Mouse (Mus musculus): ENCODE data around the gene Galm.

Galm gene

GRCm38 (mm10) chr17:80127331-80128251 lies at the start of gene Galm:
Gene Galm (plus strand): TSS chr17:80127471.
- peak; percentile 67 for DNase-seq (ENCODE audit: low read depth)

- DNase-seq (ENCODE audit: low read depth), result no peak
Observed at GRCm38 (mm10) chr17:80078726-80079125, 48.5 kb upstream of the Galm start.

GRCm38 (mm10) chr17:80083223-80083622 lies 44.0 kb upstream of the Galm start:
- DNase-seq (ENCODE audit: low read depth), result no peak

- DNase-seq (ENCODE audit: low read depth), result no peak
Observed at GRCm38 (mm10) chr17:80084424-80084823, 42.8 kb upstream of the Galm start.

- DNase-seq (ENCODE audit: low read depth), result no peak
Observed at GRCm38 (mm10) chr17:80086591-80086990, 40.7 kb upstream of the Galm start.

GRCm38 (mm10) chr17:80088168-80088567 lies 39.1 kb upstream of the Galm start:
- DNase-seq (ENCODE audit: low read depth), result no peak

GRCm38 (mm10) chr17:80090551-80090950 lies 36.7 kb upstream of the Galm start:
- no peak for DNase-seq (ENCODE audit: low read depth)

GRCm38 (mm10) chr17:80091879-80092549 lies 35.3 kb upstream of the Galm start:
- DNase-seq (ENCODE audit: low read depth), result no peak

- no peak for DNase-seq (ENCODE audit: low read depth)
Observed at GRCm38 (mm10) chr17:80095254-80095899, 31.9 kb upstream of the Galm start.

- peak; percentile 57 for DNase-seq (ENCODE audit: low read depth)
Observed at GRCm38 (mm10) chr17:80096043-80096719, 31.1 kb upstream of the Galm start.

GRCm38 (mm10) chr17:80096720-80097114 lies 30.6 kb upstream of the Galm start:
- no peak for DNase-seq (ENCODE audit: low read depth)

GRCm38 (mm10) chr17:80097221-80097620 lies 30.1 kb upstream of the Galm start:
- DNase-seq (ENCODE audit: low read depth), result no peak

- no peak for DNase-seq (ENCODE audit: low read depth)
Observed at GRCm38 (mm10) chr17:80099823-80100222, 27.4 kb upstream of the Galm start.

- DNase-seq (ENCODE audit: low read depth), result no peak
Observed at GRCm38 (mm10) chr17:80105348-80105978, 21.8 kb upstream of the Galm start.

- DNase-seq (ENCODE audit: low read depth), result peak; percentile 62
Observed at GRCm38 (mm10) chr17:80112665-80113305, 14.5 kb upstream of the Galm start.

- DNase-seq (ENCODE audit: low read depth), result no peak
Observed at GRCm38 (mm10) chr17:80113468-80113867, 13.8 kb upstream of the Galm start.

- no peak for DNase-seq (ENCODE audit: low read depth)
Observed at GRCm38 (mm10) chr17:80120396-80120795, 6.9 kb upstream of the Galm start.

- no peak for DNase-seq (ENCODE audit: low read depth)
Observed at GRCm38 (mm10) chr17:80121833-80122232, 5.4 kb upstream of the Galm start.

GRCm38 (mm10) chr17:80124985-80125750 lies 2.1 kb upstream of the Galm start:
- no peak for DNase-seq (ENCODE audit: low read depth)

- no peak for DNase-seq (ENCODE audit: low read depth)
Observed at GRCm38 (mm10) chr17:80126166-80126565, 1.1 kb upstream of the Galm start.
